Mouse (Mus musculus): Measurements from ENCODE around the gene Vdac1. TPM values are rescaled to one million over a fixed set of nuclear protein-coding genes. Genes with fewer than 3 reads are reported as not detected.
"Not testable (repeated sequence)": the region's sequence is repeated elsewhere in the genome, so short reads cannot be mapped to it uniquely, and the experiment has no call there.

Vdac1 gene
- polyA plus RNA-seq, 1 experiment from 2014 or later, result 251 TPM

DNA sequence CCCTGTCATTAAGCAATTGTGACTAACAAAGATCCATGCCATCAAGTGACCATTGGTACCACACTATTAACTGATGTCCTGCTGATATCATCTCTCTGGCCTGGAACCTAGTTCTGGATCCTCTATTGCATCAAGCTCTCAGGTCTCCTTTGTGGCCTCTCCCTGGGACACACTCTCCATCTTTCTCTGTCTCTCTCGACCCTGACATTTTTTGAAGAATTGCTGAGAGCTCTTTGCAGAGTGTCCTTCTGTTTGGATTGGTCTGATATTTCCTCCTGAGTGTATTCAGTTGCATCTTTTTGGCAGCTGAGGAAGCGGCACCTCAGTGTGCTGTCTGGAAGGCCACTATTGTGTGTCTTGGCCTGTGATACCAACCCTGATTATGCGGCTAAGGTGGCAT, 18.6 kb downstream of the Vdac1 start:
- Histone ChIP-seq H3K27me3 (no peaks in the 10 kb centered on the region), H3K4me3 (no peak overlapping the region), H3K36me3 (peaks cover 88% of the 10 kb centered on the region), H3K4me2 (no peak overlapping the region), H3K4me1 (no peaks in the 10 kb centered on the region), H3K9ac (no peak overlapping the region), H3K9me3 (no peaks in the 10 kb centered on the region), H3K27ac (no peak overlapping the region)
- no peak for ATAC-seq (ENCODE audit: insufficient number of reproducible peaks, insufficient read depth, low FRiP score, low TSS enrichment, low read depth)
- WGBS, result 88% methylated on average over 3 of the region's 3 CpGs

DNA sequence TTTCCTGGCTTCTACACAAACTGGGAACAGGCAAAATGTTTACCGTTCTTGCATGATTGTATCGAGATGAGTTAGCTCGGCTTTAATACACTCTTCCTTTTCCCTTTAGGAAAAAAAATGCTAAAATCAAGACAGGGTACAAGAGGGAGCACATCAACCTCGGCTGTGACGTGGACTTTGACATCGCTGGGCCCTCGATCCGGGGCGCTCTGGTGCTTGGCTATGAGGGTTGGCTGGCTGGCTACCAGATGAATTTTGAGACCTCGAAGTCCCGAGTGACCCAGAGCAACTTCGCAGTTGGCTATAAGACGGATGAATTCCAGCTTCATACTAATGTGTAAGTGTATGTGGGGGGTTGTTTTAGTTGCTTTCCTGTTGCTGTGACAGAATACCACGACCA, 23.1 kb downstream of the Vdac1 start:
- Histone ChIP-seq H3K9ac (no peak overlapping the region), H3K4me3 (no peak overlapping the region), H3K27ac (no peak overlapping the region), H3K9me3 (no peaks in the 10 kb centered on the region), H3K27me3 (no peaks in the 10 kb centered on the region), H3K4me2 (no peak overlapping the region), H3K4me1 (no peaks in the 10 kb centered on the region), H3K36me3 (peaks cover 89% of the 10 kb centered on the region)
- no peak for ATAC-seq (ENCODE audit: insufficient number of reproducible peaks, insufficient read depth, low FRiP score, low TSS enrichment, low read depth)
- WGBS, result 94% methylated on average over 14 of the region's 14 CpGs

GRCm38 (mm10) chr11:52384667-52385066, 24.0 kb downstream of the Vdac1 start:
- no peaks in the 10 kb centered on the region for H3K4me1 ChIP-seq
- H3K9ac ChIP-seq, result no peak overlapping the region
- H3K27me3 ChIP-seq, result no peaks in the 10 kb centered on the region
- peaks cover 88% of the 10 kb centered on the region for H3K36me3 ChIP-seq
- no peak for ATAC-seq (ENCODE audit: insufficient number of reproducible peaks, insufficient read depth, low FRiP score, low TSS enrichment, low read depth)
- WGBS, result 50% methylated on average over 3 of the region's 3 CpGs
- H3K4me3 ChIP-seq, result no peak overlapping the region
- no peaks in the 10 kb centered on the region for H3K9me3 ChIP-seq
- no peak overlapping the region for H3K27ac ChIP-seq
- no peak overlapping the region for H3K4me2 ChIP-seq

GRCm38 (mm10) chr11:52386892-52387291, 26.2 kb downstream of the Vdac1 start:
- ATAC-seq (ENCODE audit: insufficient number of reproducible peaks, insufficient read depth, low FRiP score, low TSS enrichment, low read depth), result no peak
- H3K36me3 ChIP-seq, result peaks cover 88% of the 10 kb centered on the region
- H3K9me3 ChIP-seq, result no peaks in the 10 kb centered on the region
- WGBS, result 86% methylated on average over 3 of the region's 3 CpGs
- H3K4me2 ChIP-seq, result no peak overlapping the region
- H3K4me1 ChIP-seq, result no peaks in the 10 kb centered on the region
- no peak overlapping the region for H3K27ac ChIP-seq
- no peak overlapping the region for H3K4me3 ChIP-seq
- no peak overlapping the region for H3K9ac ChIP-seq
- no peaks in the 10 kb centered on the region for H3K27me3 ChIP-seq

DNA sequence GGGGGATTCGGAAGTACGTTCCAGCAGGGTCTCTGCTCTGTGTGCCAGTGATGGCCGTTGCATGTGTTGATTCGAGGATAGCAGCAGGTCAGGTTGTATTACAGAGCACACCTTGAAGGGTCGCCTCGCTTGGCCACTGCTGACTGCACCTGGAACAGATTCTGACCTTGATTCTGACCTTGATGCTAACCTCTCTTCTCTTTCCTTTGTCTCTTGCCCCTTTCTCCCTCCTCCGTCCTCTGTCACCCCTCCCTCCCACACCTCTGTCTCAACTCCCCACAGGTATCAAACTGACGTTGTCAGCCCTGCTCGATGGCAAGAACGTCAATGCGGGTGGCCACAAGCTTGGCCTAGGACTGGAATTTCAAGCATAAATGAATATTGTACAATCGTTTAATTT, 27.5 kb downstream of the Vdac1 start:
- no peaks in the 10 kb centered on the region for H3K9me3 ChIP-seq
- peaks cover 79% of the 10 kb centered on the region for H3K36me3 ChIP-seq
- no peak for ATAC-seq (ENCODE audit: insufficient number of reproducible peaks, insufficient read depth, low FRiP score, low TSS enrichment, low read depth)
- H3K4me3 ChIP-seq, result no peak overlapping the region
- no peak overlapping the region for H3K4me2 ChIP-seq
- H3K4me1 ChIP-seq, result no peaks in the 10 kb centered on the region
- H3K27me3 ChIP-seq, result no peaks in the 10 kb centered on the region
- H3K9ac ChIP-seq, result no peak overlapping the region
- no peak overlapping the region for H3K27ac ChIP-seq
- WGBS, result 91% methylated on average over 12 of the region's 12 CpGs

DNA sequence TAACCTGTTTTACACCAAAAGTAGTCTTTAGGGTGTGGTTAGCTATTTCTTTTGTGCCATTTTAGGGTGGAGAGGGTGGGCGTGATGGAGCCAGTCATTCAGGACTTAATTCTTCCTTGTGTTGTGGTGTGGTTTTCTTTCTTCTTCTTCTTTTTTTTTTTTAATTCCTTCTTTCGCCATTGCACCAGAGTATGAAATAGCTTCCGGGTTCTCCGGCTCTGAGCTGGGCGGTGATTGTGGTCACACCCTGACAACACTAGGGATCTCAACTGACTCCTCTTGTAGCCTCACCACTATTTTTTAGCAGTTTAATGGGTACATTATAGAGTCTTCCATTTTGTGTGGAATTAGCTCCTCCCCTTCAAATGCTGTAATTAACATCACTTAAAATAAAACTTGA, 28.3 kb downstream of the Vdac1 start:
- H3K9ac ChIP-seq; H3K4me3 ChIP-seq; H3K27ac ChIP-seq; H3K9me3 ChIP-seq; H3K4me2 ChIP-seq; H3K4me1 ChIP-seq; ATAC-seq (ENCODE audit: insufficient number of reproducible peaks, insufficient read depth, low FRiP score, low TSS enrichment, low read depth); H3K27me3 ChIP-seq: not testable (repeated sequence)
- H3K36me3 ChIP-seq, result peaks cover 70% of the 10 kb centered on the region
- WGBS, result 91% methylated on average over 5 of the region's 5 CpGs

GRCm38 (mm10) chr11:52389933-52390332, 29.3 kb downstream of the Vdac1 start:
- Histone ChIP-seq H3K4me2 (no peak overlapping the region), H3K36me3 (peaks cover 61% of the 10 kb centered on the region)
- 95% methylated on average over 7 of the region's 7 CpGs for WGBS

GRCm38 (mm10) chr11:52394494-52394893, 33.8 kb downstream of the Vdac1 start:
- H3K27me3 ChIP-seq, result no peaks in the 10 kb centered on the region
- H3K9me3 ChIP-seq, result no peaks in the 10 kb centered on the region
- H3K9ac ChIP-seq, result no peak overlapping the region
- no peak overlapping the region for H3K4me3 ChIP-seq
- no peak overlapping the region for H3K27ac ChIP-seq
- 81% methylated on average over 4 of the region's 4 CpGs for WGBS
- H3K4me1 ChIP-seq, result peaks cover 15% of the 10 kb centered on the region
- H3K4me2 ChIP-seq, result no peak overlapping the region
- H3K36me3 ChIP-seq, result peaks cover 22% of the 10 kb centered on the region
- ATAC-seq (ENCODE audit: insufficient number of reproducible peaks, insufficient read depth, low FRiP score, low TSS enrichment, low read depth), result no peak

More at GRCm38 (mm10) chr11:52389933-52390332, 29.3 kb downstream of the Vdac1 start:
- Histone ChIP-seq H3K27ac (no peak overlapping the region), H3K4me1 (no peaks in the 10 kb centered on the region), H3K9me3 (no peaks in the 10 kb centered on the region), H3K27me3 (no peaks in the 10 kb centered on the region), H3K4me3 (no peak overlapping the region), H3K9ac (no peak overlapping the region)
- no peak for ATAC-seq (ENCODE audit: insufficient number of reproducible peaks, insufficient read depth, low FRiP score, low TSS enrichment, low read depth)

DNA sequence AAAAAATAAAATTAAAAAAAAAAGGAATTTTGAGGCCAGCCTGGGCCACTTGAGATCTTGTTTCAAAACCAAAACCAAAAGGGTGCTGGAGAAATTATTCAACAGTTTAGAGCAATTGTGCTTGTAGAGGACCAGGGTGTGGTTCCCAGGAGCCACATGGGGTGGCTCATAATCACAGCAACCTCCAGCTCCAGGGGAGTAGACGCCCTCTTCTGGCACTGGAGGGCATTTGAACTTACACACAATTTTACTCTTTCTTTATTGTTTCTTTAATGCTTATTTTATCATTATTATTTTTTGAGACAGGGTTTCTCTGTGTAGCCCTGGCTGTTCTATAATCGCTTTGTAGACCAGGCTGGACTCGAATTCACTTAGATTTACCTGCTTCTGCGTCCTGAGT, 34.7 kb downstream of the Vdac1 start:
- H3K4me2 ChIP-seq, result no peak overlapping the region

DNA sequence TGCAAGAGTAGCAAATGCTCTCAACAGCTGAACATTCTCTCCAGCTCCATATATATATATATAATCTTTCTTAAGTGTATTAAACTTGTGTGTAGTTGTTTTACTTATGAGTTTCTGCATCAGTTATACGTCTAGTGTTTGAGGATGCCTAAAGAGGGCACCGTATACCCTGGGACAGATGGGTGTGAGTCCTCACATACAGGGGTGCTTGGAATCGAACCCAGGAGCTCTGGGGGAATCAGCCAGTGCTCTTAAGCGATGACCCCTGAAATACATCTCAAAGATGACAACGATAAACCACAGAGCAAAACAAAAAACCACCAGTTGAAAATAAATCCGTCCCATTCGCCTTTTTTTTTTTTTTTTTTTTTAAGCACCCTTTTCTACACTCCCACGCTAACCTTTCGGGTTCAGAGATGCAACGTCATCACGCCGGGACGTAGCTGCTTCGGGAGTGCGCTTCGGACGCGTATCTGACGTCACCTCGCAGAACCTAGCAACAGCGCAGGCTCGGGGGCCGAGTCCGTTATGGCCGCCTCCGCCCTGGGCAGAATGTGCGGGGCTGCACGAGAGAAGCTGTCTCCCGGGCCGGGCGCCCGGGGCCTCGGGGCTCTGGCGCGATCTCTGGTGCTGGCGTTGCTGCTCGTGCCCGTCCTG, 35.4 kb downstream of the Vdac1 start, which contains the start of gene 9530068E07Rik:
9530068E07Rik (plus strand) TSS at position 489 of the 657 bp plus-strand sequence.
- H3K4me3 ChIP-seq, result peak within 1 kb of the TSS; percentile 71
- 0 out of 2 replicates have a peak, but pooled peaks cover 11% of the 10 kb centered on the region for H3K36me3 ChIP-seq
- H3K4me2 ChIP-seq, result peak within 1 kb of the TSS; percentile 69
- 1% methylated on average over 38 of the region's 38 CpGs for WGBS
- H3K27me3 ChIP-seq, result no peaks in the 10 kb centered on the region
- peak; percentile 92 for ATAC-seq (ENCODE audit: insufficient number of reproducible peaks, insufficient read depth, low FRiP score, low TSS enrichment, low read depth)
- H3K9me3 ChIP-seq, result no peaks in the 10 kb centered on the region
- H3K9ac ChIP-seq, result peak within 1 kb of the TSS; percentile 92
- peaks cover 26% of the 10 kb centered on the region for H3K4me1 ChIP-seq
- peak within 1 kb of the TSS; percentile 91 for H3K27ac ChIP-seq

More for the DNA sequence above, 34.7 kb downstream of the Vdac1 start:
- Histone ChIP-seq H3K9ac (no peak overlapping the region), H3K4me1 (peaks cover 21% of the 10 kb centered on the region), H3K27me3 (no peaks in the 10 kb centered on the region), H3K4me3 (no peak overlapping the region), H3K9me3 (no peaks in the 10 kb centered on the region), H3K27ac (no peak overlapping the region), H3K36me3 (peaks cover 14% of the 10 kb centered on the region)
- no peak for ATAC-seq (ENCODE audit: insufficient number of reproducible peaks, insufficient read depth, low FRiP score, low TSS enrichment, low read depth)
- WGBS, result 21% methylated on average over 4 of the region's 4 CpGs

- Histone ChIP-seq H3K4me1 (peaks cover 26% of the 10 kb centered on the region), H3K4me2 (peak overlapping the region; percentile 69), H3K9me3 (no peaks in the 10 kb centered on the region), H3K27ac (peak overlapping the region; percentile 91), H3K36me3 (0 out of 2 replicates have a peak, but pooled peaks cover 7% of the 10 kb centered on the region), H3K27me3 (no peaks in the 10 kb centered on the region), H3K9ac (peak overlapping the region; percentile 92), H3K4me3 (peak overlapping the region; percentile 71)
- under 1% methylated on average over 33 of the region's 33 CpGs for WGBS
- ATAC-seq (ENCODE audit: insufficient number of reproducible peaks, insufficient read depth, low FRiP score, low TSS enrichment, low read depth), result peak; percentile 71; the same call in 1 of the 2 replicates
These were observed 36.0 kb downstream of the Vdac1 start for GRCm38 (mm10) chr11:52396597-52397188.

DNA sequence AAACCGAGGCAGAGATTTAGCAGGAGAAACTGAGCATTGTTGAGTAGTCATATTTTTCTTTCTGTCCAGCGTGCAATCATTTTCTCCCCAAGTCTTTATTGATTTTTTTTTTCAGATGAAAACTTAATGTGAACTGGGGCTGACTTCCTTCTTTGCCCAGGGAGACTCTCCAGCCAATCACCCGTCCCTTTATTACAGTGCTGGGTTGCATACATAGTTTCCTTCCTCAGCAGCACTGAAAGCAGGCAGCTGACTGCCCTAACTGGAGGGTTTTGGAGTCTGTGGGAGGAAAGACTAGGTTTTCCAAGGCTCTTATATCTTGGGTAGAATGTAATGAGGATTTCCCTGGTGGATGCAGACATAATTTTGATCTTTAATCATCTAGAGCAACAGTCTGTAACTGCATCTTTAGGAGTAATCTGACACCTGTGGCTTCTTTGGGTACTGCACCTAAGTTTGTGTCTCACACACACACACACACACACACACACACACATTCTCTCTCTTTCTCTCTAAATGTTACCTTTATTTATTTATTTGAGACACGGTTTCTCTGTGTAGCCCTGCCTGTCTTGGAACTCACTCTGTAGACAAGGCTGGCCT, 36.8 kb downstream of the Vdac1 start:
- 86% methylated on average over 4 of the region's 4 CpGs for WGBS
- Histone ChIP-seq H3K4me1 (peaks cover 26% of the 10 kb centered on the region), H3K36me3 (0 out of 2 replicates have a peak, but pooled peaks cover 5% of the 10 kb centered on the region), H3K9ac (peak overlapping the region; percentile 92), H3K27me3 (no peaks in the 10 kb centered on the region), H3K9me3 (no peaks in the 10 kb centered on the region), H3K4me2 (peak overlapping the region; percentile 69), H3K4me3 (peak overlapping the region; percentile 71), H3K27ac (peak overlapping the region; percentile 91; the same call in 1 of the 2 replicates)
- no peak for ATAC-seq (ENCODE audit: insufficient number of reproducible peaks, insufficient read depth, low FRiP score, low TSS enrichment, low read depth)

Data from embryonic facial prominence, embryonic 13.5 days (tissue).